Mouse (Mus musculus) thymus, postnatal 10 days (tissue): ENCODE results near the gene Rhot2.

ENCODE experiments used
- DNase-seq, 2 experiments: peaks; one replicate each; pipeline ENCODE4 v3.0.0; 2021; ENCODE audit warnings: low spot score in 2 of 2

Rhot2 gene

GRCm38 (mm10) chr17:25844396-25844901, at the start of gene Rhot2:
Gene Rhot2 (minus strand): TSS chr17:25844851.
- peak; percentile 96 for DNase-seq

- DNase-seq = peak; percentile 43 to 76
These were observed 49.4 kb upstream of the Rhot2 start for GRCm38 (mm10) chr17:25893975-25894617.

- DNase-seq = no peak
These were observed 44.2 kb upstream of the Rhot2 start for GRCm38 (mm10) chr17:25888837-25889236.

GRCm38 (mm10) chr17:25887467-25887866, 42.8 kb upstream of the Rhot2 start:
- DNase-seq = no peak

- DNase-seq = no peak
These were observed 42.2 kb upstream of the Rhot2 start for GRCm38 (mm10) chr17:25886806-25887205.

GRCm38 (mm10) chr17:25885636-25886035, 41.0 kb upstream of the Rhot2 start:
- peak in 1 of 2 experiments; percentile 37 for DNase-seq

GRCm38 (mm10) chr17:25883824-25884223, 39.2 kb upstream of the Rhot2 start:
- no peak for DNase-seq

- no peak for DNase-seq
These were observed 38.6 kb upstream of the Rhot2 start for GRCm38 (mm10) chr17:25883268-25883667.

- no peak for DNase-seq
These were observed 37.7 kb upstream of the Rhot2 start for GRCm38 (mm10) chr17:25882306-25882705.

- no peak for DNase-seq
These were observed 37.0 kb upstream of the Rhot2 start for GRCm38 (mm10) chr17:25881691-25882090.

- DNase-seq = no peak
These were observed 36.4 kb upstream of the Rhot2 start for GRCm38 (mm10) chr17:25880913-25881641.

GRCm38 (mm10) chr17:25880196-25880910, 35.7 kb upstream of the Rhot2 start, which contains the start of gene Wfikkn1:
Gene Wfikkn1 (minus strand): TSS chr17:25880858.
- DNase-seq = no peak

GRCm38 (mm10) chr17:25879750-25880149, 35.1 kb upstream of the Rhot2 start:
- no peak for DNase-seq

- DNase-seq = no peak
These were observed 34.6 kb upstream of the Rhot2 start for GRCm38 (mm10) chr17:25879261-25879660.

- DNase-seq = no peak
These were observed 34.0 kb upstream of the Rhot2 start for GRCm38 (mm10) chr17:25878611-25879180.

- no peak for DNase-seq
These were observed 33.3 kb upstream of the Rhot2 start for GRCm38 (mm10) chr17:25877741-25878610.

GRCm38 (mm10) chr17:25877025-25877424, 32.4 kb upstream of the Rhot2 start:
- DNase-seq = no peak

- no peak for DNase-seq
These were observed 31.8 kb upstream of the Rhot2 start for GRCm38 (mm10) chr17:25876347-25876915.

- DNase-seq = peak; percentile 81
These were observed 30.8 kb upstream of the Rhot2 start for GRCm38 (mm10) chr17:25875171-25876136.
